13 mouse cellular contexts compared by ENCODE assay signal in genomic region chr11:4223393-4224188, GRCm38 (mm10). TPM values are rescaled to one million over a fixed set of nuclear protein-coding genes. Genes with fewer than 3 reads are reported as not detected.
DNase-seq lines count a peak whose midpoint lies in the region; ATAC-seq and TF ChIP-seq lines count a peak whose summit lies in the region.
"Had no signal": no experiment of that assay in that cellular context is flagged by ENCODE, and none has a peak within 500 bp of the region (broad histone marks: within the 10 kb centered on the region; RNA-seq: fewer than 3 reads in every experiment).

No protein-coding gene starts in this region.

- DNase-seq in spleen, adult 2 months (ENCODE audit: low read depth in 1 of 2, low spot score in 2 of 2) = no peak
- DNase-seq in spleen, adult 18-20 months = no peak
- peak; percentile 73 for DNase-seq in liver, embryonic 11.5 days (ENCODE audit: low spot score)
- peak; percentile 75 for DNase-seq in stomach, postnatal 0 days (ENCODE audit: low spot score)
- DNase-seq in adrenal gland, adult 18-20 months (ENCODE audit: low spot score in 2 of 2) = no peak
- DNase-seq in lung, postnatal 4 days = no peak
- DNase-seq: lung, embryonic 14.5 days; thymus, postnatal 14 days had no signal

- peaks cover 5% of the 10 kb centered on the region for H3K4me1 ChIP-seq in forebrain, embryonic 13.5 days
- no peaks in the 10 kb centered on the region for H3K4me1 ChIP-seq in forebrain, embryonic 15.5 days
- H3K4me1 ChIP-seq in spleen, adult 2 months (ENCODE audit: control insufficient read depth, insufficient read depth, insufficient read length) = peaks cover 4% of the 10 kb centered on the region; the same call in 1 of the 2 replicates
- H3K4me1 ChIP-seq in liver, embryonic 11.5 days (replicated peaks; ENCODE audit: control insufficient read depth, insufficient read depth, low read length) = peaks cover 28% of the 10 kb centered on the region
- H3K4me1 ChIP-seq in stomach, postnatal 0 days (replicated peaks; ENCODE audit: control insufficient read depth, insufficient read depth) = no peaks in the 10 kb centered on the region

- peaks cover 14% of the 10 kb centered on the region for H3K27me3 ChIP-seq in forebrain, embryonic 13.5 days
- peaks cover 12% of the 10 kb centered on the region; the same call in 1 of the 2 replicates for H3K27me3 ChIP-seq in forebrain, embryonic 15.5 days
- no peaks in the 10 kb centered on the region for H3K27me3 ChIP-seq in spleen, adult 2 months (ENCODE audit: control insufficient read depth, insufficient read depth, low read length)
- peaks cover 4% of the 10 kb centered on the region; the same call in 1 of the 2 replicates for H3K27me3 ChIP-seq in liver, embryonic 11.5 days (replicated peaks; ENCODE audit: control insufficient read depth, insufficient read depth, low read length)
- no peaks in the 10 kb centered on the region for H3K27me3 ChIP-seq in stomach, postnatal 0 days (ENCODE audit: control insufficient read depth, insufficient read depth, low read length)

- 0 out of 2 replicates have a peak overlapping the region, but pooled peaks have one; percentile 26 for H3K9ac ChIP-seq in forebrain, embryonic 13.5 days
- H3K9ac ChIP-seq in forebrain, embryonic 15.5 days (replicated peaks) = no peak overlapping the region
- H3K9ac ChIP-seq in liver, embryonic 11.5 days (ENCODE audit: low read depth, low read length) = peak overlapping the region; percentile 69
- no peak overlapping the region for H3K9ac ChIP-seq in stomach, postnatal 0 days (ENCODE audit: low read length)
- H3K9ac ChIP-seq: hindbrain, embryonic 12.5 days; kidney, embryonic 15.5 days; lung, embryonic 14.5 days; midbrain, embryonic 12.5 days had no signal

- ATAC-seq in forebrain, embryonic 13.5 days = no peak
- ATAC-seq in forebrain, embryonic 15.5 days (replicated peaks) = no peak
- peak; percentile 87 for ATAC-seq in liver, embryonic 11.5 days (replicated peaks; ENCODE audit: low FRiP score)
- peak; percentile 33; the same call in 1 of the 2 replicates for ATAC-seq in stomach, postnatal 0 days (ENCODE audit: low FRiP score, low TSS enrichment)

- no peaks in the 10 kb centered on the region for H3K36me3 ChIP-seq in forebrain, embryonic 13.5 days (ENCODE audit: poor library complexity, severe bottlenecking)
- no peaks in the 10 kb centered on the region for H3K36me3 ChIP-seq in forebrain, embryonic 15.5 days
- H3K36me3 ChIP-seq in spleen, adult 2 months (ENCODE audit: control insufficient read depth, insufficient read depth, low read length) = no peaks in the 10 kb centered on the region
- H3K36me3 ChIP-seq in liver, embryonic 11.5 days (ENCODE audit: control insufficient read depth, insufficient read depth, low read length) = no peaks in the 10 kb centered on the region
- no peaks in the 10 kb centered on the region for H3K36me3 ChIP-seq in stomach, postnatal 0 days (ENCODE audit: control insufficient read depth, insufficient read depth, low read length)
- H3K36me3 ChIP-seq: hindbrain, embryonic 12.5 days; kidney, embryonic 15.5 days; midbrain, embryonic 12.5 days had no signal

- H3K27ac ChIP-seq in forebrain, embryonic 13.5 days = no peak overlapping the region
- H3K27ac ChIP-seq in forebrain, embryonic 15.5 days (replicated peaks) = no peak overlapping the region
- H3K27ac ChIP-seq in spleen, adult 2 months (ENCODE audit: insufficient read depth, low read length) = peak overlapping the region; percentile 8; the same call in 1 of the 2 replicates
- peak overlapping the region; percentile 68 for H3K27ac ChIP-seq in liver, embryonic 11.5 days (ENCODE audit: low read depth, low read length)
- H3K27ac ChIP-seq in stomach, postnatal 0 days (replicated peaks) = no peak overlapping the region
- H3K27ac ChIP-seq: hindbrain, embryonic 12.5 days; kidney, embryonic 15.5 days; midbrain, embryonic 12.5 days had no signal

- no peak for TF ChIP-seq POLR2A in spleen, adult 2 months (IDR thresholded peaks at IDR 0.05; ENCODE audit: low read depth, low read length)

- H3K4me2 ChIP-seq in forebrain, embryonic 13.5 days = no peak overlapping the region
- no peak overlapping the region for H3K4me2 ChIP-seq in forebrain, embryonic 15.5 days (replicated peaks)
- peak overlapping the region; percentile 57 for H3K4me2 ChIP-seq in liver, embryonic 11.5 days
- H3K4me2 ChIP-seq in stomach, postnatal 0 days (replicated peaks; ENCODE audit: low read depth) = no peak overlapping the region
- H3K4me2 ChIP-seq: hindbrain, embryonic 12.5 days; kidney, embryonic 15.5 days; lung, embryonic 14.5 days; midbrain, embryonic 12.5 days had no signal

- TF ChIP-seq CTCF in spleen, adult 2 months (IDR thresholded peaks at IDR 0.05; ENCODE audit: extremely low read depth, insufficient read depth, insufficient read length, insufficient replicate concordance) = no peak
- TF ChIP-seq CTCF in stomach, postnatal 0 days (IDR thresholded peaks at IDR 0.05; ENCODE audit: low read depth) = no peak

- no peak for TF ChIP-seq EP300 in stomach, postnatal 0 days (optimal IDR thresholded peaks at IDR 0.05)

- H3K9me3 ChIP-seq in forebrain, embryonic 13.5 days (replicated peaks) = no peaks in the 10 kb centered on the region
- no peaks in the 10 kb centered on the region for H3K9me3 ChIP-seq in forebrain, embryonic 15.5 days
- H3K9me3 ChIP-seq in liver, embryonic 11.5 days (ENCODE audit: control insufficient read depth, low read length) = no peaks in the 10 kb centered on the region
- H3K9me3 ChIP-seq in stomach, postnatal 0 days (ENCODE audit: control insufficient read depth, low read length) = no peaks in the 10 kb centered on the region
- H3K9me3 ChIP-seq: hindbrain, embryonic 12.5 days; kidney, embryonic 15.5 days; midbrain, embryonic 12.5 days had no signal

- 28% methylated on average over 5 of the region's 7 CpGs for WGBS in forebrain, embryonic 13.5 days
- WGBS in forebrain, embryonic 15.5 days = 36% methylated on average over 6 of the region's 7 CpGs
- WGBS in spleen, adult 2 months = 62% methylated on average over 6 of the region's 7 CpGs
- WGBS in liver, embryonic 11.5 days = 45% methylated on average over 5 of the region's 7 CpGs
- 32% methylated on average over 7 of the region's 7 CpGs for WGBS in stomach, postnatal 0 days

- no peak overlapping the region for H3K4me3 ChIP-seq in forebrain, embryonic 13.5 days
- no peak overlapping the region for H3K4me3 ChIP-seq in forebrain, embryonic 15.5 days
- no peak overlapping the region for H3K4me3 ChIP-seq in spleen, adult 2 months (ENCODE audit: extremely low read depth, insufficient read depth, insufficient read length)
- H3K4me3 ChIP-seq in liver, embryonic 11.5 days (ENCODE audit: low read depth, low read length) = peak overlapping the region; percentile 56
- H3K4me3 ChIP-seq in stomach, postnatal 0 days (ENCODE audit: low read depth, low read length) = no peak overlapping the region
- H3K4me3 ChIP-seq: hindbrain, embryonic 12.5 days; kidney, embryonic 15.5 days; midbrain, embryonic 12.5 days had no signal

RNA-seq across cellular contexts. Expression of gene Castor1, which starts 5.6 kb away (rescaled TPM):
- polyA plus RNA-seq in forebrain, embryonic 13.5 days (2015; fragmentation: Nextera tagmentation; extraction: Ambion mirVana) = 0.85 and 1.4 TPM in 2 replicates
- 1.4 and 1.5 TPM in 2 replicates for polyA plus RNA-seq in forebrain, embryonic 15.5 days (2015; fragmentation: Nextera tagmentation; extraction: Ambion mirVana)
- polyA plus RNA-seq in spleen, adult 2 months (2012; rRNA removed) = 9.9 and 11.4 TPM in 2 replicates
- 2.0 and 2.4 TPM in 2 replicates for polyA plus RNA-seq in liver, embryonic 11.5 days (2014; fragmentation: Nextera tagmentation; extraction: Ambion mirVana)
- polyA plus RNA-seq in stomach, postnatal 0 days (2015; fragmentation: Nextera tagmentation; extraction: Ambion mirVana) = 9.6 and 9.7 TPM in 2 replicates
- total RNA-seq in adrenal gland, adult 18-20 months (2021) = 1 to 10 TPM; 3.0 to 5.1 TPM

RNA-seq across cellular contexts. Expression of gene Osm, which starts 12.6 kb away (rescaled TPM):
- polyA plus RNA-seq in forebrain, embryonic 13.5 days (2015; fragmentation: Nextera tagmentation; extraction: Ambion mirVana) = not detected in 2 replicates
- polyA plus RNA-seq in forebrain, embryonic 15.5 days (2015; fragmentation: Nextera tagmentation; extraction: Ambion mirVana) = not detected in 2 replicates
- 3.3 and 3.7 TPM in 2 replicates for polyA plus RNA-seq in spleen, adult 2 months (2012; rRNA removed)
- polyA plus RNA-seq in liver, embryonic 11.5 days (2014; fragmentation: Nextera tagmentation; extraction: Ambion mirVana) = 0.32 and 0.33 TPM in 2 replicates
- polyA plus RNA-seq in stomach, postnatal 0 days (2015; fragmentation: Nextera tagmentation; extraction: Ambion mirVana) = 0.05 and 0.11 TPM in 2 replicates
- under 1 TPM in 1 of 2 experiments, not detected in 1; 0.16 TPM for total RNA-seq in adrenal gland, adult 18-20 months (2021)
- polyA plus RNA-seq: hindbrain, embryonic 12.5 days; kidney, embryonic 15.5 days; lung, embryonic 14.5 days; midbrain, embryonic 12.5 days had no signal

RNA-seq across cellular contexts. Expression of gene Lif, which starts 33.8 kb away (rescaled TPM):
- polyA plus RNA-seq in forebrain, embryonic 13.5 days (2015; fragmentation: Nextera tagmentation; extraction: Ambion mirVana) = 0.04 TPM in 1 of 2 replicates, not detected in the other
- polyA plus RNA-seq in forebrain, embryonic 15.5 days (2015; fragmentation: Nextera tagmentation; extraction: Ambion mirVana) = not detected in 2 replicates
- polyA plus RNA-seq in spleen, adult 2 months (2012; rRNA removed) = 0.95 and 1.6 TPM in 2 replicates
- 0.06 TPM in 1 of 2 replicates, not detected in the other for polyA plus RNA-seq in liver, embryonic 11.5 days (2014; fragmentation: Nextera tagmentation; extraction: Ambion mirVana)
- 0.61 and 1.1 TPM in 2 replicates for polyA plus RNA-seq in stomach, postnatal 0 days (2015; fragmentation: Nextera tagmentation; extraction: Ambion mirVana)
- under 1 TPM; 0.07 to 0.86 TPM for total RNA-seq in adrenal gland, adult 18-20 months (2021)
- polyA plus RNA-seq: hindbrain, embryonic 12.5 days; midbrain, embryonic 12.5 days had no signal

RNA-seq across cellular contexts. Expression of gene Tbc1d10a, which starts 37.0 kb away (rescaled TPM):
- 23.4 and 23.7 TPM in 2 replicates for polyA plus RNA-seq in forebrain, embryonic 13.5 days (2015; fragmentation: Nextera tagmentation; extraction: Ambion mirVana)
- polyA plus RNA-seq in forebrain, embryonic 15.5 days (2015; fragmentation: Nextera tagmentation; extraction: Ambion mirVana) = 30.2 and 31.1 TPM in 2 replicates
- polyA plus RNA-seq in spleen, adult 2 months (2012; rRNA removed) = 46.7 and 53.9 TPM in 2 replicates
- polyA plus RNA-seq in liver, embryonic 11.5 days (2014; fragmentation: Nextera tagmentation; extraction: Ambion mirVana) = 13.2 and 13.6 TPM in 2 replicates
- polyA plus RNA-seq in stomach, postnatal 0 days (2015; fragmentation: Nextera tagmentation; extraction: Ambion mirVana) = 35.1 and 38.5 TPM in 2 replicates
- 10 to 100 TPM; 14.8 to 23.3 TPM for total RNA-seq in adrenal gland, adult 18-20 months (2021)

Comparison
In these comparisons a context has a peak if more than half of its experiments do, and no peak if none do; other contexts are left out.
1. H3K9ac ChIP-seq: peak in forebrain, embryonic 13.5 days (single experiment) and liver, embryonic 11.5 days (single experiment); none in forebrain, embryonic 15.5 days (single experiment) and stomach, postnatal 0 days (single experiment).
2. ATAC-seq: peak in liver, embryonic 11.5 days (single experiment) and stomach, postnatal 0 days (single experiment); none in forebrain, embryonic 13.5 days (single experiment) and forebrain, embryonic 15.5 days (single experiment).
3. H3K27ac ChIP-seq: peak in spleen, adult 2 months (single experiment) and liver, embryonic 11.5 days (single experiment); none in forebrain, embryonic 13.5 days (single experiment), forebrain, embryonic 15.5 days (single experiment) and stomach, postnatal 0 days (single experiment).
4. DNase-seq: peak in liver, embryonic 11.5 days (single experiment) and stomach, postnatal 0 days (single experiment); none in spleen, adult 2 months (0 of 2), spleen, adult 18-20 months (0 of 2), adrenal gland, adult 18-20 months (0 of 2) and lung, postnatal 4 days (0 of 2).